ENCODE assay signal across 7 mouse cellular contexts in the genomic region with DNA sequence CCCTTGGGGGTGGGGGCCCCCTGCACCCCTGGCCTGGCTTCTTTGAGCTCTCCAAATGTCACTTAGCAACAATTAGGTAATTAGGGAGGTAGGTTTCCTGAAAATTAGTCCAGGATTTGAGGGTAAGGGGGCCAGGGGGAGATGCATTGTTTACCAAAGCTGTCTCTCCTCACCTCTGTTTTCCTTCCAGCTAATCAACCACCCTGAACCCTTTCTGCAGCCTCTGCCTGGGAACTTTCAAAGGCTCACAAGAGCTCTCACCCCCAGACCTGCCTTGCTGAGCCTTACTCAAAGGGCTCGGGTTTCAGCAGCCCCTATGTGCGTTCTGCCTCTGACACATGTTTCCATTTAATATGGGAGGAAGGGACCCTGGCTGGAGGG.
DNase-seq lines count a peak whose midpoint lies in the region; ATAC-seq and TF ChIP-seq lines count a peak whose summit lies in the region.

No protein-coding gene starts in this region.

- no peak overlapping the region for H3K4me3 ChIP-seq in spleen, adult 2 months (ENCODE audit: extremely low read depth, insufficient read depth, insufficient read length)
- H3K4me3 ChIP-seq in forebrain, postnatal 0 days (ENCODE audit: low read depth, low read length), result no peak overlapping the region
- no peak overlapping the region for H3K4me3 ChIP-seq in liver, embryonic 12.5 days

- H3K27me3 ChIP-seq in spleen, adult 2 months (ENCODE audit: control insufficient read depth, insufficient read depth, low read length), result no peaks in the 10 kb centered on the region
- H3K27me3 ChIP-seq in forebrain, postnatal 0 days (ENCODE audit: insufficient read depth, low read length), result no peaks in the 10 kb centered on the region
- no peaks in the 10 kb centered on the region for H3K27me3 ChIP-seq in liver, embryonic 12.5 days (replicated peaks)

- no peaks in the 10 kb centered on the region for H3K36me3 ChIP-seq in spleen, adult 2 months (ENCODE audit: control insufficient read depth, insufficient read depth, low read length)
- no peaks in the 10 kb centered on the region for H3K36me3 ChIP-seq in forebrain, postnatal 0 days (ENCODE audit: insufficient read depth)
- no peaks in the 10 kb centered on the region for H3K36me3 ChIP-seq in liver, embryonic 12.5 days

- peak overlapping the region; percentile 93 for H3K27ac ChIP-seq in spleen, adult 2 months (ENCODE audit: insufficient read depth, low read length)
- peak overlapping the region; percentile 47 for H3K27ac ChIP-seq in forebrain, postnatal 0 days (ENCODE audit: low read depth, low read length)
- 0 out of 2 replicates have a peak overlapping the region, but pooled peaks have one; percentile 25 for H3K27ac ChIP-seq in liver, embryonic 12.5 days

- no peak for DNase-seq in spleen, adult 2 months (ENCODE audit: low read depth in 1 of 2, low spot score in 2 of 2)
- no peak for DNase-seq in spleen, adult 18-20 months
- no peak for DNase-seq in forebrain, postnatal 0 days
- DNase-seq in urinary bladder, postnatal 10 days (ENCODE audit: low spot score), result no peak
- DNase-seq in frontal cortex, postnatal 14 days (ENCODE audit: low spot score in 2 of 2), result no peak
- DNase-seq in adrenal gland, postnatal 14 days, result no peak

- ATAC-seq in forebrain, postnatal 0 days, result peak; percentile 45
- no peak for ATAC-seq in liver, embryonic 12.5 days

- no peak for TF ChIP-seq CTCF in spleen, adult 2 months (IDR thresholded peaks at IDR 0.05; ENCODE audit: extremely low read depth, insufficient read depth, insufficient read length, insufficient replicate concordance)
- no peak for TF ChIP-seq CTCF in forebrain, postnatal 0 days (IDR thresholded peaks at IDR 0.05; ENCODE audit: low read depth)

- peaks cover 19% of the 10 kb centered on the region; the same call in 1 of the 2 replicates for H3K4me1 ChIP-seq in spleen, adult 2 months (ENCODE audit: control insufficient read depth, insufficient read depth, insufficient read length)
- H3K4me1 ChIP-seq in forebrain, postnatal 0 days (ENCODE audit: insufficient read depth), result peaks cover 3% of the 10 kb centered on the region
- peaks cover 3% of the 10 kb centered on the region; the same call in 1 of the 2 replicates for H3K4me1 ChIP-seq in liver, embryonic 12.5 days

- TF ChIP-seq POLR2A in spleen, adult 2 months (IDR thresholded peaks at IDR 0.05; ENCODE audit: low read depth, low read length), result no peak

- H3K9me3 ChIP-seq in forebrain, postnatal 0 days (ENCODE audit: low read length), result no peaks in the 10 kb centered on the region
- H3K9me3 ChIP-seq in liver, embryonic 12.5 days (replicated peaks), result no peaks in the 10 kb centered on the region

- H3K9ac ChIP-seq in forebrain, postnatal 0 days, result peak overlapping the region; percentile 28; the same call in 1 of the 2 replicates
- no peak overlapping the region for H3K9ac ChIP-seq in liver, embryonic 12.5 days

- H3K4me2 ChIP-seq in forebrain, postnatal 0 days (ENCODE audit: low read depth), result peak overlapping the region; percentile 26; the same call in 1 of the 2 replicates
- no peak overlapping the region for H3K4me2 ChIP-seq in liver, embryonic 12.5 days

- WGBS in spleen, adult 2 months, result 97% methylated on average over 2 of the region's 2 CpGs
- WGBS in forebrain, postnatal 0 days, result 10% methylated on average over 2 of the region's 2 CpGs
- WGBS in liver, embryonic 12.5 days (ENCODE audit: insufficient replicate concordance), result 24% methylated on average over 2 of the region's 2 CpGs

Comparison
In these comparisons a context has a peak if more than half of its experiments do, and no peak if none do; other contexts are left out.
1. H3K27ac ChIP-seq: peak in every context shown above with its lines; median percentile 93 in spleen, adult 2 months; 47 in forebrain, postnatal 0 days; 25 in liver, embryonic 12.5 days.